Mouse (Mus musculus) left cerebral cortex, postnatal 25 days (tissue): ENCODE measurements around the gene Zfp868. TPM values are rescaled to one million over a fixed set of nuclear protein-coding genes. Genes with fewer than 3 reads are reported as not detected.
"Not testable (repeated sequence)": the region's sequence is repeated elsewhere in the genome, so short reads cannot be mapped to it uniquely, and the experiment has no call there.

Experiments
- DNase-seq, 2 experiments: peaks; one replicate each; pipeline ENCODE4 v3.0.0; 2022; ENCODE audit warnings: low spot score in 2 of 2, mixed read lengths in 1 of 2
- intact Hi-C: fragments of 180-260 bp; cut with DNase I; formaldehyde crosslinking; loops from one replicate; pipeline ENCODE4 v1.15.1; 2025
- total RNA-seq, 2 experiments: library from RNA; stranded (reverse); gene quantifications; 2 replicates each; pipeline ENCODE4 v1.2.3; 2021

The Zfp868 gene
- total RNA-seq, result 10 to 100 TPM; 16.2 to 19.2 TPM

GRCm38 (mm10) chr8:69625095-69625789 lies at the start of gene Zfp868:
Zfp868 (minus strand) TSS chr8:69625548.
- intact Hi-C loops, result loop anchor here (1.0 to 2.0 kb wide), 2 partner anchors 30 to 91 kb away; partner anchors contain the start of gene Zfp964
- peak; percentile 98 for DNase-seq

GRCm38 (mm10) chr8:69665051-69665450 lies 39.7 kb upstream of the Zfp868 start:
- intact Hi-C loops, result not testable (repeated sequence)

DNA sequence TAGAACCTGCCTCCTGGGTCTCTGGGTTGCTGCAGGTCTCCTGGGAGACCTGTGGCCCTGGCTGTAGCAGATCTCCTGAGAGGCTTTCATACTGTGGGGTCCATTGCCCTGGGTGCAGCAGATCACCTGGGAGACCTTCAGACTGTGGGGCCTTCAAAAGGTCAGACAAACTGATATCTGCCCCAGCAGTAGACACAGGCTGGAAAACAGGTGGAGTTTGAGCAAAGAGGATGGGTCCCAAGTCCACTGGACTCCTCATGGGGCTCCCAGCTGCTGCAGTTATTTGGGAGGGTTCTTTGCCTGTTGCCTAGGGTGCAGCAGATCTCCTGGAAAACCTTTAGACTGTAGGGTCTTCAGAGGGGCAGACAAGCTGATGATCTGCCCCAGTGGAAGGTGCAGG lies 35.9 kb upstream of the Zfp868 start:
- intact Hi-C loops, result no loop called here
- DNase-seq, result no peak

More at GRCm38 (mm10) chr8:69665051-69665450, 39.7 kb upstream of the Zfp868 start:
- not testable (repeated sequence) for DNase-seq

- peak; percentile 93 to 96 for DNase-seq
- intact Hi-C loops, result loop anchor here (2.0 kb wide), 2 partner anchors 30 to 62 kb away; partner anchors contain the start of gene Zfp868
Observed at GRCm38 (mm10) chr8:69654358-69654981, 29.1 kb upstream of the Zfp868 start, which contains the start of gene Zfp964. Zfp964 (plus strand) TSS chr8:69654479.

DNA sequence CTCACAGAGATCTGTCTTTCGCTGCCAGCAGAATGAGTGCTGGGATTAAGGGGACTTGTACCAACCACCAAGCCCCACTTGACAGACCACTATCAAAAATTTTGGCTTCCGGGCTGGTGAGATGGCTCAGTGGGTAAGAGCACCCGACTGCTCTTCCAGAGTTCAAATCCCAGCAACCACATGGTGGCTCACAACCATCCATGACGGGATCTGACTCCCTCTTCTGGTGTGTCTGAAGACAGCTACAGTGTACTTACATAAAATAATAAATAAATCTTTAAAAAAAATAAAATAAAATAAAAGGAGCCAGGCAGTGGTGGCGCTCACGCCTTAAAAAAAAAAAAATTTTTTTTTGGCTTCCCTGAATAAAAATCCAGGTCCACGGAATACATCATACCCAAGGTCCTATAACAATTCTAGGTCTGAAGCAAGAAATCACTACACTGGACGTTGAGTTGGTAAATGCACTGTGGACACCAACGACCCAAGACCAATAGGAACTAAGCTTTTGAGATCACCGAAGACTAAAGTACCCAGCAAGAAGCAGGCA lies 28.5 kb upstream of the Zfp868 start:
- intact Hi-C loops, result loop anchor here (2.0 kb wide), 2 partner anchors 29 to 63 kb away; partner anchors contain the start of gene Zfp868
- no peak for DNase-seq

DNA sequence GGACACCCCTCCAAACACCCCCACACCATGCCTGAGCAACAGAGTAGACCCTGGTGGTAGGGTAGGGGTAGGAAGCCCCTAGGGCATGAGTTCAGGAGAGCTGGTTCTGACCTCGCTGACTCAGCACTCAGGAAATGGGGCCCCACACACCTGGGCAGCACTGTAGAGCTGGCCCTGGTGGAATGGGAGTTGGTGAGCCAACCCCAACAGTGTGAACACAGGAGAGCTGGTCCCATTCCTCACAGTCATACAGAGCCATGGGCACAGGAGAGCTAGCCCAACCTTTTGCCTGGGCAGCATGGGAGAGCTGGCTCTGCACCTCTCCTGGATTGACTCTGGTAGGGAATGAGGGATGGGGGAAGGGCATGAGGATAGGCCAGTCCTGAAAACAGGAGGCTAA lies 7.3 kb downstream of the Zfp868 start:
- DNase-seq, result no peak
- intact Hi-C loops, result no loop called here

DNA sequence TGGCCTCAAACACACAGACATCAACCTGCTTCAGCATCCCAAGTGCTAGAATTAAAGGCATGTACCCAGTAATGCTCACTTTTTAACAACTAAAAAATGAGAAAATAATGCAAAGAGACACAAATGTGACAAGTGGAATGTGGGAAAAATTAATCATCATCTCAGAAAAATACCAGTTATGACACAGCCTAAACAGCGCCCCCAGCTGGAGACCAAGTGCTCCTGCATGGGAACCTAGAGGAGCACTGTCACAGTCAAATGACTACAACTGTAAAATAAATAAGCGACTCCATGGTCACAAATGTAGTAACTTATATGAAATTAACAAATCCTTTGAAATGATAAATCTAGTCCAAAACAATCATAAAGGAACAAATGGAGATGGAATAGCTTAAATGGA lies 10.7 kb downstream of the Zfp868 start:
- no peak for DNase-seq

GRCm38 (mm10) chr8:69597598-69597997 lies 27.8 kb downstream of the Zfp868 start:
- intact Hi-C loops, result not testable (repeated sequence)
- DNase-seq, result peak in 1 of 2 experiments; percentile 24

More for the DNA sequence above, 10.7 kb downstream of the Zfp868 start:
- intact Hi-C loops, result no loop called here

GRCm38 (mm10) chr8:69584611-69585202 lies 40.6 kb downstream of the Zfp868 start:
- intact Hi-C loops, result no loop called here
- peak; percentile 22 to 43 for DNase-seq

GRCm38 (mm10) chr8:69584201-69584600 lies 41.1 kb downstream of the Zfp868 start:
- peak in 1 of 2 experiments; percentile 16 for DNase-seq
- intact Hi-C loops, result not testable (repeated sequence)

Other genes with a start within 250 kb of the Zfp868 start
- not detected for gene Gm9495, start 172.0 kb downstream of the Zfp868 start, total RNA-seq
- gene Gm7697, start 102.6 kb downstream of the Zfp868 start, total RNA-seq, result not detected
- 1 to 10 TPM; 3.1 to 4.9 TPM for gene Zfp964, start 28.9 kb upstream of the Zfp868 start, total RNA-seq
- 10 to 100 TPM; 18.3 to 18.7 TPM for gene Zfp869, start 85.2 kb upstream of the Zfp868 start, total RNA-seq
- gene Zfp963, start 124.4 kb upstream of the Zfp868 start, total RNA-seq, result 1 to 10 TPM; 4.0 to 4.3 TPM
- 1 to 10 TPM in 1 of 2 experiments, under 1 TPM in 1; 0.73 to 1.1 TPM for gene Gm20422, start 149.3 kb upstream of the Zfp868 start, total RNA-seq
- gene Atp13a1, start 165.6 kb upstream of the Zfp868 start, total RNA-seq, result 10 to 100 TPM; 36.4 to 40.1 TPM
- gene Zfp866, start 165.6 kb upstream of the Zfp868 start, total RNA-seq, result 10 to 100 TPM; 28.9 to 31.8 TPM
- 10 to 100 TPM in 1 of 2 experiments, 1 to 10 TPM in 1; 9.4 to 17.9 TPM for gene Gmip, start 183.1 kb upstream of the Zfp868 start, total RNA-seq
- under 1 TPM; 0.48 to 0.60 TPM for gene Lpar2, start 196.9 kb upstream of the Zfp868 start, total RNA-seq
- gene Pbx4, start 206.9 kb upstream of the Zfp868 start, total RNA-seq, result 10 to 100 TPM; 16.9 to 17.4 TPM